Mouse (Mus musculus) kidney, adult 2 months (tissue): Measurements from ENCODE around the gene Tent5b.

Experiments
- CTCF ChIP-seq: fragments of 200-500 bp; conservative IDR thresholded peaks from 2 replicates; pipeline ENCODE4 v1.5.1; 2011; ENCODE audit warnings: low read depth, mild to moderate bottlenecking, control low read depth, low read length, moderate library complexity, mixed read lengths; ENCODE audit not compliant: insufficient read depth, insufficient read length
- POLR2A ChIP-seq: fragments of 200-500 bp; IDR thresholded peaks from one replicate; pipeline ENCODE4 v1.6.1; 2011; ENCODE audit warnings: low read depth, low read length, control low read depth

- TF ChIP-seq CTCF, result no peak
- no peak for TF ChIP-seq POLR2A
These were observed 18.6 kb upstream of the Tent5b start for GRCm38 (mm10) chr4:133461362-133461761.
